Mouse (Mus musculus): ENCODE measurements around the gene Prune1.

The Prune1 gene

GRCm38 (mm10) chr3:95210585-95210984 is 71.3 kb downstream of the Prune1 start:
- DNase-seq (ENCODE audit: low spot score) = no peak

GRCm38 (mm10) chr3:95208286-95208685 is 73.6 kb downstream of the Prune1 start:
- no peak for DNase-seq (ENCODE audit: low spot score)

GRCm38 (mm10) chr3:95203880-95204279 is 78.0 kb downstream of the Prune1 start:
- DNase-seq (ENCODE audit: low spot score) = no peak
